Mouse (Mus musculus) frontal cortex, postnatal 10 days (tissue): ENCODE results near the gene Smim6.

Experiments used
- DNase-seq, 2 experiments: peaks; one replicate each; pipeline ENCODE4 v3.0.0; 2022; ENCODE audit warnings: low spot score in 2 of 2, mixed read lengths in 1 of 2

Smim6 gene

GRCm38 (mm10) chr11:115939690-115940329 is 28.0 kb downstream of the Smim6 start:
- DNase-seq = peak in 1 of 2 experiments; percentile 50

GRCm38 (mm10) chr11:115941980-115942379 is 30.2 kb downstream of the Smim6 start:
- no peak for DNase-seq

GRCm38 (mm10) chr11:115945247-115945646 is 33.4 kb downstream of the Smim6 start:
- no peak for DNase-seq

GRCm38 (mm10) chr11:115946221-115946828 is 34.5 kb downstream of the Smim6 start:
- no peak for DNase-seq

GRCm38 (mm10) chr11:115948316-115948715 is 36.5 kb downstream of the Smim6 start:
- no peak for DNase-seq

- no peak for DNase-seq
Measured at GRCm38 (mm10) chr11:115950719-115951118, 38.9 kb downstream of the Smim6 start.

GRCm38 (mm10) chr11:115954712-115955111 is 42.9 kb downstream of the Smim6 start:
- DNase-seq = no peak

- no peak for DNase-seq
Measured at GRCm38 (mm10) chr11:115955195-115955858, 43.5 kb downstream of the Smim6 start.

- no peak for DNase-seq
Measured at GRCm38 (mm10) chr11:115956453-115956852, 44.6 kb downstream of the Smim6 start.

- DNase-seq = no peak
Measured at GRCm38 (mm10) chr11:115957971-115958370, 46.2 kb downstream of the Smim6 start.

- DNase-seq = no peak
Measured at GRCm38 (mm10) chr11:115959018-115959417, 47.2 kb downstream of the Smim6 start.

GRCm38 (mm10) chr11:115962651-115963412 is 51.0 kb downstream of the Smim6 start:
- DNase-seq = no peak
